11 mouse cellular contexts compared by ENCODE assay signal in the genomic region with DNA sequence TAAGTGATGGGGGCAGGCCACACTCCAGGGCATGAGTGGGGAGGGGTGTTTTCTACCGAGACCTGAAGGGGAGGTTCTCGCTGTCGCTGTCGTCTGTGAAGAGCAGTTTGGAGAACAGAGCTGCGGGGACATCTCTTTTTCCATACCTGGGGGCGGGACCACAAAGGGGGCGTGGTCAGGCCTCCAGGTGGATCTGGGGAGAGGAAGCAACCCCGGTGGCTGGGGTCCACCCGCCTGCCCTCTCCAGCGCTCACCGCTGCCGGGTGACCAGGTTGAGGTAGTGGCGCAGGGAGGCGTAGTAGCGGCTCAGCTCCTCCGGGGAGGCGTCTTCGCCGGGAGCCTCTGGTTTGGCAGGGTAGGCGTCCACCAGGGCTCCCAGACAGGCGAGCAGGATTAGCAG. TPM values are rescaled to one million over a fixed set of nuclear protein-coding genes. Genes with fewer than 3 reads are reported as not detected.
DNase-seq lines count a peak whose midpoint lies in the region; ATAC-seq lines count a peak whose summit lies in the region.
"Had no signal": no experiment of that assay in that cellular context is flagged by ENCODE, and none has a peak within 500 bp of the region (broad histone marks: within the 10 kb centered on the region; RNA-seq: fewer than 3 reads in every experiment).

No protein-coding gene starts in this region.

- no peak for DNase-seq in kidney, postnatal 14 days
- DNase-seq in thymus, postnatal 4 days, result peak; percentile 10
- DNase-seq in thymus, postnatal 10 days (ENCODE audit: low spot score in 2 of 2), result no peak
- DNase-seq in intestine, embryonic 14.5 days (ENCODE audit: low spot score), result no peak
- no peak for DNase-seq in layer of hippocampus, postnatal 25 days (ENCODE audit: extremely low spot score in 1 of 2, low spot score in 1 of 2)
- DNase-seq in spleen, postnatal 4 days (ENCODE audit: low spot score in 2 of 2), result no peak
- DNase-seq: adrenal gland, postnatal 10 days; cerebellum, adult 2 months had no signal

- peak overlapping the region; percentile 23 for H3K4me3 ChIP-seq in kidney, embryonic 15.5 days (replicated peaks)
- H3K4me3 ChIP-seq in intestine, embryonic 14.5 days (ENCODE audit: low read depth, low read length), result no peak overlapping the region

- ATAC-seq in kidney, embryonic 15.5 days (replicated peaks; ENCODE audit: low FRiP score), result no peak
- ATAC-seq in intestine, embryonic 14.5 days (replicated peaks; ENCODE audit: low FRiP score, low TSS enrichment, low read depth), result no peak

- no peaks in the 10 kb centered on the region for H3K9me3 ChIP-seq in kidney, embryonic 15.5 days (replicated peaks)
- no peaks in the 10 kb centered on the region for H3K9me3 ChIP-seq in intestine, embryonic 14.5 days (ENCODE audit: control insufficient read depth, low read length)

- no peak overlapping the region for H3K9ac ChIP-seq in kidney, embryonic 15.5 days
- H3K9ac ChIP-seq in intestine, embryonic 14.5 days (ENCODE audit: low read length), result no peak overlapping the region

- no peaks in the 10 kb centered on the region for H3K36me3 ChIP-seq in kidney, embryonic 15.5 days
- H3K36me3 ChIP-seq in intestine, embryonic 14.5 days (ENCODE audit: control insufficient read depth, insufficient read depth, low read length), result no peaks in the 10 kb centered on the region

- peaks cover 16% of the 10 kb centered on the region for H3K4me1 ChIP-seq in kidney, embryonic 15.5 days
- peaks cover 9% of the 10 kb centered on the region; the same call in 1 of the 2 replicates for H3K4me1 ChIP-seq in intestine, embryonic 14.5 days (replicated peaks; ENCODE audit: control insufficient read depth, insufficient read depth, low read length)

- under 1% methylated on average over 21 of the region's 21 CpGs for WGBS in kidney, embryonic 15.5 days
- WGBS in intestine, embryonic 14.5 days, result 5% methylated on average over 21 of the region's 21 CpGs

- peaks cover 75% of the 10 kb centered on the region for H3K27me3 ChIP-seq in kidney, embryonic 15.5 days
- peaks cover 59% of the 10 kb centered on the region for H3K27me3 ChIP-seq in intestine, embryonic 14.5 days (replicated peaks; ENCODE audit: control insufficient read depth, insufficient read depth, low read length)

- H3K4me2 ChIP-seq in kidney, embryonic 15.5 days, result peak overlapping the region; percentile 47
- H3K4me2 ChIP-seq in intestine, embryonic 14.5 days (ENCODE audit: low read length), result peak overlapping the region; percentile 6; the same call in 1 of the 2 replicates

- H3K27ac ChIP-seq in kidney, embryonic 15.5 days, result no peak overlapping the region
- no peak overlapping the region for H3K27ac ChIP-seq in intestine, embryonic 14.5 days (ENCODE audit: low read depth)

RNA-seq across cellular contexts. Expression of a gene that starts 0.7 kb away (rescaled TPM):
- polyA plus RNA-seq in kidney, embryonic 15.5 days (2015; fragmentation: Nextera tagmentation; extraction: Ambion mirVana), result 3.6 TPM in 1 of 2 replicates, not detected in the other
- 41.5 TPM in 1 of 2 replicates, not detected in the other for polyA plus RNA-seq in intestine, embryonic 14.5 days (2014; fragmentation: Nextera tagmentation; extraction: Ambion mirVana)
- not detected for total RNA-seq in layer of hippocampus, postnatal 25 days (2021)
- total RNA-seq: adrenal gland, postnatal 10 days; left cerebral cortex, adult 18-20 months; megakaryocyte, adult 5-6 weeks had no signal

RNA-seq across cellular contexts. Expression of a gene that starts 5.8 kb away (rescaled TPM):
- not detected in 2 replicates for polyA plus RNA-seq in kidney, embryonic 15.5 days (2015; fragmentation: Nextera tagmentation; extraction: Ambion mirVana)
- 2.0 TPM in 1 of 2 replicates, not detected in the other for polyA plus RNA-seq in intestine, embryonic 14.5 days (2014; fragmentation: Nextera tagmentation; extraction: Ambion mirVana)
- total RNA-seq in layer of hippocampus, postnatal 25 days (2021), result not detected
- total RNA-seq: adrenal gland, postnatal 10 days; left cerebral cortex, adult 18-20 months; megakaryocyte, adult 5-6 weeks had no signal
- polyA plus RNA-seq: cerebellum, adult 2 months had no signal

RNA-seq across cellular contexts. Expression of a gene that starts 18.6 kb away (rescaled TPM):
- polyA plus RNA-seq in kidney, embryonic 15.5 days (2015; fragmentation: Nextera tagmentation; extraction: Ambion mirVana), result 14.0 and 14.2 TPM in 2 replicates
- polyA plus RNA-seq in intestine, embryonic 14.5 days (2014; fragmentation: Nextera tagmentation; extraction: Ambion mirVana), result 7.0 TPM in 2 replicates
- 100 to 1,000 TPM; 149 TPM for total RNA-seq in layer of hippocampus, postnatal 25 days (2021)

RNA-seq across cellular contexts. Expression of a gene that starts 38.4 kb away (rescaled TPM):
- polyA plus RNA-seq in kidney, embryonic 15.5 days (2015; fragmentation: Nextera tagmentation; extraction: Ambion mirVana), result 0.19 and 0.33 TPM in 2 replicates
- polyA plus RNA-seq in intestine, embryonic 14.5 days (2014; fragmentation: Nextera tagmentation; extraction: Ambion mirVana), result 1.7 and 3.4 TPM in 2 replicates
- total RNA-seq in layer of hippocampus, postnatal 25 days (2021), result not detected
- total RNA-seq: left cerebral cortex, adult 18-20 months; megakaryocyte, adult 5-6 weeks had no signal
- polyA plus RNA-seq: cerebellum, adult 2 months had no signal

RNA-seq across cellular contexts. Expression of a gene that starts 49.3 kb away (rescaled TPM):
- polyA plus RNA-seq in kidney, embryonic 15.5 days (2015; fragmentation: Nextera tagmentation; extraction: Ambion mirVana), result 35.3 and 36.5 TPM in 2 replicates
- 22.6 and 27.1 TPM in 2 replicates for polyA plus RNA-seq in intestine, embryonic 14.5 days (2014; fragmentation: Nextera tagmentation; extraction: Ambion mirVana)
- total RNA-seq in layer of hippocampus, postnatal 25 days (2021), result 10 to 100 TPM; 24.2 to 30.3 TPM
